Mouse (Mus musculus): ENCODE measurements around the gene Pramel4.
"Not testable (repeated sequence)": the region's sequence is repeated elsewhere in the genome, so short reads cannot be mapped to it uniquely, and the experiment has no call there.

Gene Pramel4

GRCm38 (mm10) chr4:144058826-144059225 is at the start of gene Pramel4:
Pramel4 (plus strand) TSS chr4:144059126.
- not testable (repeated sequence) for DNase-seq (ENCODE audit: inconsistent age in 2 of 2, low spot score in 1 of 2)

- DNase-seq (ENCODE audit: inconsistent age in 2 of 2, low spot score in 1 of 2) = not testable (repeated sequence)
Observed at GRCm38 (mm10) chr4:144106174-144106573, 47.2 kb downstream of the Pramel4 start, which contains the start of gene Gm13102. Gm13102 (plus strand) TSS chr4:144106474.
